Mouse (Mus musculus): ENCODE results near the gene Vstm4. TPM values are rescaled to one million over a fixed set of nuclear protein-coding genes. Genes with fewer than 3 reads are reported as not detected.
A peak's percentile ranks its signal among the peaks of the same experiment; 100 is the strongest.

Gene Vstm4
- polyA plus RNA-seq, 1 experiment from 2014 or later: 35.4 TPM

DNA sequence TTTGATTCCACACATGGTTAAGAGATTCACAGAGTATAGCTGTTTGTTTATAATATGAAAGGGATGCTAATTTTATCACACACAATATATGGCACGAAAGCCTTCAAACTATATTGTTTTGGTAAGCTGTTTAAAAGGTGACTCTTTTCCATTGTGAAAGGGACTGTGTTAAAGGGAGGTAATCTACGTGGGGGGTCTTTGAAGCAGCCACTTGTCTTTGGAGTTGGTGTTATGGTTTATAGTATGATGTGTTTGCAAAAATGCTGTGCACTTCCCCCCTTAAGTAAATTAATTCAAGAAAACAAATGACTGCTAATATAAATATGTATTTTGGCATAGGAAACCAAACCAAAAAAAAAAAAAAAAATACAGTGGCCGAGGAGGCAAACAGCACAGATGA is 8.8 kb downstream of the Vstm4 start:
- peaks cover 9% of the 10 kb centered on the region; the same call in 1 of the 2 replicates for H3K4me1 ChIP-seq (ENCODE audit: control insufficient read depth, insufficient read depth, low read length)
- no peak overlapping the region for H3K4me3 ChIP-seq (ENCODE audit: low read length)
- ATAC-seq (ENCODE audit: low FRiP score, low TSS enrichment): no peak
- no peak overlapping the region for H3K9ac ChIP-seq (ENCODE audit: low read depth, low read length)
- H3K9me3 ChIP-seq (ENCODE audit: control insufficient read depth, low read length): no peaks in the 10 kb centered on the region
- H3K27me3 ChIP-seq (ENCODE audit: control insufficient read depth, insufficient read depth, low read length): no peaks in the 10 kb centered on the region
- 65% methylated on average over 3 of the region's 3 CpGs for WGBS
- H3K36me3 ChIP-seq (ENCODE audit: control insufficient read depth, insufficient read depth, low read length): no peaks in the 10 kb centered on the region
- H3K27ac ChIP-seq (ENCODE audit: low read depth, low read length): no peak overlapping the region
- H3K4me2 ChIP-seq (replicated peaks; ENCODE audit: low read depth, low read length): no peak overlapping the region

DNA sequence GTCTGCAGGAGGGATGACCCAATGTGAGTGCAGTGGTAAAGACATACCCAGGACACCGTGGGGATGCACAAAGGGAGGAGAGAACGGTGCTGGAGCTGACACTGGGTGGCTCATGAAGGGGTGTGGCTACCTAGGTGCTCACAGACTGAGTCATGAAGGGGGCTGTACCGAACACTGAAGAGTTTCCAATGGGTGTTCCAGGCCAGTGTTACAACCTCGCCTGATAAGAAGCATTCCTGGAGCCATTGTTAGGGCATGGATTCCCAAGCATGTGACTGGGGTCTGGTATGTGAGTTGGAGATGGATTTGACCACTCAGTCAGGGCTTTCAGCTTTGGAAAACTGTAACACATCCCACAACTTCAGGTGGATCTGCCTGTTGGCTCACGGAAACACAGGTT is 15.4 kb downstream of the Vstm4 start:
- no peaks in the 10 kb centered on the region for H3K9me3 ChIP-seq (ENCODE audit: control insufficient read depth, low read length)
- H3K27ac ChIP-seq (ENCODE audit: low read depth, low read length): no peak overlapping the region
- no peak overlapping the region for H3K4me2 ChIP-seq (replicated peaks; ENCODE audit: low read depth, low read length)
- no peak overlapping the region for H3K4me3 ChIP-seq (ENCODE audit: low read length)
- ATAC-seq (ENCODE audit: low FRiP score, low TSS enrichment): no peak
- no peaks in the 10 kb centered on the region for H3K27me3 ChIP-seq (ENCODE audit: control insufficient read depth, insufficient read depth, low read length)
- H3K9ac ChIP-seq (ENCODE audit: low read depth, low read length): no peak overlapping the region
- 83% methylated on average over 5 of the region's 5 CpGs for WGBS
- H3K36me3 ChIP-seq (ENCODE audit: control insufficient read depth, insufficient read depth, low read length): no peaks in the 10 kb centered on the region
- H3K4me1 ChIP-seq (ENCODE audit: control insufficient read depth, insufficient read depth, low read length): no peaks in the 10 kb centered on the region

DNA sequence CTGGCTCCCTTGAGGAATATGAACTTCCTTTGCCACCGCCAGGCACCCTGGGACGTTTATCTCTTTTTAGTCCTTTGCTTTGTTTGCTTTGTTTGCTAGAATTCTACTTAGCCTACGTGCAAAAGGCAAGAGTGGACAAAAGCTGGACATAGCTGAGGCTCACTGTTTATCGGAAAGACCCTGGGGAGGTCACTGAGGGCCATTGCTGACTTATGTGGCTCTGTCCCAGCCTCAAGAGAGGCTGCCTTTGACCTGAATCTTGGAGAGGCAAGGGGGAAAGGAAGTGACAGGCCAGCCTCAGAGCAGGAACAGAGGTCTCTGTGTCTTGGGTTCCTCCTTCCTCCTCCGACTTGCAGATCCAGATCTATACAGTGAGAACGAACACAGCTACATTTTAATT is 21.0 kb downstream of the Vstm4 start:
- no peak overlapping the region for H3K4me2 ChIP-seq (replicated peaks; ENCODE audit: low read depth, low read length)
- no peak overlapping the region for H3K9ac ChIP-seq (ENCODE audit: low read depth, low read length)
- no peaks in the 10 kb centered on the region for H3K9me3 ChIP-seq (ENCODE audit: control insufficient read depth, low read length)
- H3K27me3 ChIP-seq (ENCODE audit: control insufficient read depth, insufficient read depth, low read length): no peaks in the 10 kb centered on the region
- no peak overlapping the region for H3K4me3 ChIP-seq (ENCODE audit: low read length)
- WGBS: 68% methylated on average over 6 of the region's 6 CpGs
- no peaks in the 10 kb centered on the region for H3K36me3 ChIP-seq (ENCODE audit: control insufficient read depth, insufficient read depth, low read length)
- ATAC-seq (ENCODE audit: low FRiP score, low TSS enrichment): no peak
- H3K27ac ChIP-seq (ENCODE audit: low read depth, low read length): no peak overlapping the region
- no peaks in the 10 kb centered on the region for H3K4me1 ChIP-seq (ENCODE audit: control insufficient read depth, insufficient read depth, low read length)

DNA sequence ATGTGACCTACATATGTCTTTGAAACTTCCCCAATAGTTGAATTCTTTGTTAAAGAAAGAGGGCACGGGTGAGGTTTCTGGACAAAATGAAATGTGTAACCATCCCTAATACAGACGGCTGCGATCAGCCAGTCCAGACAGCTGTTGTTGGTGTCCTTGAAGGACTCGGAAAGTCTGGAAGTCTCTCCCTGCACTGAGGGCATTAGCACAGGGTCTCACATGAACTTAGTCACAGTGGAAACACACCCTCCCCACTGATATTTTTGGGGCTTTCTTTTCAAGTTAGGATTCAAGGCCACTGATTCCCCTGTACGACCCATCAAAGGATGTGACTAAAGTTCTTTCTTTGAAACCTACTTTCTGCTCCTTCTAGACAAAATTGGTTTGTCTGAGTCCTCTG is 23.8 kb downstream of the Vstm4 start:
- Histone ChIP-seq H3K27ac (ENCODE audit: low read depth, low read length) (no peak overlapping the region), H3K27me3 (ENCODE audit: control insufficient read depth, insufficient read depth, low read length) (no peaks in the 10 kb centered on the region), H3K4me2 (replicated peaks; ENCODE audit: low read depth, low read length) (no peak overlapping the region), H3K9ac (ENCODE audit: low read depth, low read length) (no peak overlapping the region), H3K36me3 (ENCODE audit: control insufficient read depth, insufficient read depth, low read length) (no peaks in the 10 kb centered on the region), H3K9me3 (ENCODE audit: control insufficient read depth, low read length) (no peaks in the 10 kb centered on the region), H3K4me3 (ENCODE audit: low read length) (no peak overlapping the region), H3K4me1 (ENCODE audit: control insufficient read depth, insufficient read depth, low read length) (no peaks in the 10 kb centered on the region)
- 91% methylated on average over 5 of the region's 5 CpGs for WGBS
- ATAC-seq (ENCODE audit: low FRiP score, low TSS enrichment): no peak

DNA sequence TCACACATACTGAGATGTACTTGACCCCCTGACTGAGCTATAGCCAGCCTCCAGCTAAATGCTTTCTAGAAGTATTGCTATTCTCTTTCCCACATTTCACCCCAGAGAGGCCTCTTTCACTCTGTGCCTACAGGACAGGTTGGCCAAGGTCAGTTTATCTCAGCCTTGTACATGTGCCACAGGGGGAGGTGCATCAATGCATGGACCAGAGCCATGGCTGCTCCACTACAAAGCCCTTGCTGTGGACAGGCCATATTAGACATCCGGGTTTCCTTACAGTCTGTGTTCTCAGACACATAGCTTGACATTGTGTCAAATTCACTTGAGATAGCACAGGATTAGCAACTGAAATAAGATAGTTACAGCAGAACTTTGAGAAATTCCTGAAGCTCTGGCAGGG is 25.1 kb downstream of the Vstm4 start:
- WGBS: 89% methylated on average over 1 of the region's 1 CpGs
- Histone ChIP-seq H3K27me3 (ENCODE audit: control insufficient read depth, insufficient read depth, low read length) (no peaks in the 10 kb centered on the region), H3K4me2 (replicated peaks; ENCODE audit: low read depth, low read length) (no peak overlapping the region), H3K9me3 (ENCODE audit: control insufficient read depth, low read length) (no peaks in the 10 kb centered on the region), H3K9ac (ENCODE audit: low read depth, low read length) (no peak overlapping the region), H3K27ac (ENCODE audit: low read depth, low read length) (no peak overlapping the region), H3K4me3 (ENCODE audit: low read length) (no peak overlapping the region), H3K36me3 (ENCODE audit: control insufficient read depth, insufficient read depth, low read length) (no peaks in the 10 kb centered on the region), H3K4me1 (ENCODE audit: control insufficient read depth, insufficient read depth, low read length) (no peaks in the 10 kb centered on the region)
- no peak for ATAC-seq (ENCODE audit: low FRiP score, low TSS enrichment)

DNA sequence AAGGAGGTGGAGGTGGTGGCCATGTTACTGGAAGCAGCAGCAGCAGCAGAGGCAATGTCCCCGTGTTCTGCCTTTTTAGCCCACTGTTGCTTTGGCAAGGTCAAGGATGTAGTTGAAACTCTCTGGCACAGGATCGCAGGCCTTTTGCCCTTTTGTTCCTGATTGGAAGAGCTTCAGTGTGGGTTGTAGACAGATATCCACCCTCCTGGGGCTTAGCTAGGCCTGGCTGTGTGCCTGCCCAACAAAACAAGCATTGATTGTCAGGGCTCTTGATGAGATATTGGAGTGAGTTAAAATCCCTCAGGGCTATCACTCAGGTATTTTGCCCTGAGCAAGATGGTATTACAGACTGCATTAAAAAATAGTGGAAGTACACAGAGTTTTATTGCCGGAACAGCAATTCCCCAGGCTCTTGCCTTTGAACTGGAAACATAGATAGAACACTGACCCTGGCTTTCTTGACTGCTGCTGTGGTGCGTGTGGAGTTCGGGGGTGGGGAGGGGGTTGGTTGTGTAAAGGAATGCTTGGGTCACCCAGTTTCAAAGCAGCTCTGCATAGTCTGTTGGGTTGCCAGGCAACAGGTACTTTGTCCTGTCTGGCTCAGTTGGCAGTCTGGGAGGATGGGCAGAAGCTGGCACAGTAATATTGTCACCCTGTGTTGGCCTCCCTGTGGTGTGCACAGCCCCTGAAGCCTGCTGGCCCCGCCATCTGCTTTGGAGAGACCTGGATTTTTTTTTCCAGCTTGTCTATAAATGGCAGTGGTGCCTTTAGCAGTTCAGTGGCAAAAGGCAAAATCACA is 32.5 kb downstream of the Vstm4 start:
- Histone ChIP-seq H3K9me3 (ENCODE audit: control insufficient read depth, low read length) (no peaks in the 10 kb centered on the region), H3K4me1 (ENCODE audit: control insufficient read depth, insufficient read depth, low read length) (no peaks in the 10 kb centered on the region), H3K27me3 (ENCODE audit: control insufficient read depth, insufficient read depth, low read length) (no peaks in the 10 kb centered on the region), H3K4me3 (ENCODE audit: low read length) (no peak overlapping the region), H3K36me3 (ENCODE audit: control insufficient read depth, insufficient read depth, low read length) (peaks cover 2% of the 10 kb centered on the region; the same call in 1 of the 2 replicates), H3K27ac (ENCODE audit: low read depth, low read length) (no peak overlapping the region), H3K9ac (ENCODE audit: low read depth, low read length) (no peak overlapping the region), H3K4me2 (replicated peaks; ENCODE audit: low read depth, low read length) (no peak overlapping the region)
- WGBS: 48% methylated on average over 6 of the region's 6 CpGs
- peak; percentile 43; the same call in 1 of the 2 replicates for ATAC-seq (ENCODE audit: low FRiP score, low TSS enrichment)

DNA sequence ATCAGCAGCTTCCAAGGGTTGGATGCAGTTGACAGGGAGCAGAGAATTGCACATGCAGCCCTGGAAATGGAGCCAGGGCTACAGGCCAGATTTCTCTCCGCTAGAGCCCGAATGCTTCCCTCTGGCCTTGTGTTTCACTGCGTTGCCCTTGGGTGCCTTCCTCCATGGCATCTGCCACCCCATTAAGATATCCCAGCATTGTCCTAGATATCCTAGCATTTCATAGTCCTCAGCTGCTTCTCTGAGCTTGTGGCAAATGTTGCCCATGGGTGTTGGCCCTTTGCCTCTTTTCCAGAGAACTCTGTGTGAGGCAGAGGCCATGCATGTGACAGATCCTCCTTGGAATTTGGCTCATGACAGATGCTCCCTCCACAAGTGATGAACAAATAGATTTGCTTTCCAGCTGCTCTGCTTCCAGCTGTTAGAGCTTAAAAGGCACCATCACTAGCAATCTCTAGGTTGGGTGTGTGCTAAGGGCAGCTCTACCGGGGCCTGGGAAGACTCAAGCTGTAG is 37.8 kb downstream of the Vstm4 start:
- no peak for ATAC-seq (ENCODE audit: low FRiP score, low TSS enrichment)
- no peaks in the 10 kb centered on the region for H3K4me1 ChIP-seq (ENCODE audit: control insufficient read depth, insufficient read depth, low read length)
- H3K4me3 ChIP-seq (ENCODE audit: low read length): no peak overlapping the region
- 87% methylated on average over 4 of the region's 4 CpGs for WGBS
- no peak overlapping the region for H3K27ac ChIP-seq (ENCODE audit: low read depth, low read length)
- H3K9ac ChIP-seq (ENCODE audit: low read depth, low read length): no peak overlapping the region
- no peaks in the 10 kb centered on the region for H3K9me3 ChIP-seq (ENCODE audit: control insufficient read depth, low read length)
- H3K4me2 ChIP-seq (replicated peaks; ENCODE audit: low read depth, low read length): no peak overlapping the region
- H3K27me3 ChIP-seq (ENCODE audit: control insufficient read depth, insufficient read depth, low read length): no peaks in the 10 kb centered on the region
- peaks cover 3% of the 10 kb centered on the region; the same call in 1 of the 2 replicates for H3K36me3 ChIP-seq (ENCODE audit: control insufficient read depth, insufficient read depth, low read length)

DNA sequence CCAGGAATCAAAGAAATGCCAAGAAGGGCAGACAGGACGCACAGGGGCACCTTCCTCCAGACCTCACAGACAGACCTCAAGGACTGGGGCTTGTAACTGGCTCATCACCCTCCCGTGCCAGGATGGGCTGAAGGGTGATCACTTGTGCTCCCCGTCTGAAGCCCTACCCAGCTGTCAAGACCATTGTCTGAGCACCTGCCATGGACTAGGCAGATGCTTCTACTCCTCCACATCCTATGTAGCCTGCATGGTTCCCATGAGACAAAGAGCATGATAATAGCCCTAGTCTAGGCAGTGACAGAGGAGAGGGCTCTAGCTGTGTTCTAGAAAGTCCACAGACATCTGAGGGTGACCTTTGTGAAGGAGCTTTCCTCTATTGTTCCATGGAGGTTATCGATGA is 38.3 kb downstream of the Vstm4 start:
- H3K36me3 ChIP-seq (ENCODE audit: control insufficient read depth, insufficient read depth, low read length): peaks cover 3% of the 10 kb centered on the region; the same call in 1 of the 2 replicates
- H3K27ac ChIP-seq (ENCODE audit: low read depth, low read length): no peak overlapping the region
- no peaks in the 10 kb centered on the region for H3K9me3 ChIP-seq (ENCODE audit: control insufficient read depth, low read length)
- no peaks in the 10 kb centered on the region for H3K27me3 ChIP-seq (ENCODE audit: control insufficient read depth, insufficient read depth, low read length)
- WGBS: 90% methylated on average over 4 of the region's 4 CpGs
- no peak overlapping the region for H3K4me3 ChIP-seq (ENCODE audit: low read length)
- no peak overlapping the region for H3K9ac ChIP-seq (ENCODE audit: low read depth, low read length)
- no peaks in the 10 kb centered on the region for H3K4me1 ChIP-seq (ENCODE audit: control insufficient read depth, insufficient read depth, low read length)
- no peak overlapping the region for H3K4me2 ChIP-seq (replicated peaks; ENCODE audit: low read depth, low read length)
- no peak for ATAC-seq (ENCODE audit: low FRiP score, low TSS enrichment)

DNA sequence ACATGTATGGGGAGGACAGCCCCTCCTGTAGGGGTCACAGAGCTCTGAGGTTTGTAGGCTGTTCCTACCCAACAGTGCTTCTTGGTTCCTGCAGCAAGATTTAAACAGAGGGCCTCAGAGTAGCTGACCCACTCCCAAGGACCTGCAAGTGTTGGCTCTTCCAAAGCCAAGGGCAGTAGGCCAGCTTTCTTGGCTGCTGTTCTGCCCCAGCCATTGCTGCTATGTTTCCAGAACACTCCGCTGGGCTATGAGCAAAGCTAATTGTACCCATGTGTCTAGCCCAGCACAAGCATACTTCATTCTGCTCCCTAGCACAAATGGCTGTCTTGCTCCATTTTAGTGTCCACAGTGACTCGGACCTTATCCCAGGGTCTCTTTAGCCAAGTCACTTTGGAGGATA is 40.3 kb downstream of the Vstm4 start:
- no peak overlapping the region for H3K27ac ChIP-seq (ENCODE audit: low read depth, low read length)
- ATAC-seq (ENCODE audit: low FRiP score, low TSS enrichment): no peak
- no peak overlapping the region for H3K4me2 ChIP-seq (replicated peaks; ENCODE audit: low read depth, low read length)
- H3K27me3 ChIP-seq (ENCODE audit: control insufficient read depth, insufficient read depth, low read length): no peaks in the 10 kb centered on the region
- WGBS: 94% methylated on average over 2 of the region's 2 CpGs
- H3K4me3 ChIP-seq (ENCODE audit: low read length): no peak overlapping the region
- H3K9ac ChIP-seq (ENCODE audit: low read depth, low read length): no peak overlapping the region
- peaks cover 6% of the 10 kb centered on the region; the same call in 1 of the 2 replicates for H3K4me1 ChIP-seq (ENCODE audit: control insufficient read depth, insufficient read depth, low read length)
- no peaks in the 10 kb centered on the region for H3K9me3 ChIP-seq (ENCODE audit: control insufficient read depth, low read length)
- H3K36me3 ChIP-seq (ENCODE audit: control insufficient read depth, insufficient read depth, low read length): peaks cover 3% of the 10 kb centered on the region; the same call in 1 of the 2 replicates

All from kidney, embryonic 14.5 days (tissue).